Mouse (Mus musculus) bone marrow, adult 2 months (tissue): ENCODE measurements around the gene Cfap97.

ENCODE experiments used
- CTCF ChIP-seq: fragments of 200-500 bp; IDR thresholded peaks from 2 replicates; pipeline ENCODE4 v1.5.1; 2011; ENCODE audit warnings: low read length, control low read depth; ENCODE audit not compliant: control insufficient read depth, insufficient read depth
- POLR2A ChIP-seq: fragments of 200-500 bp; IDR thresholded peaks from 2 replicates; pipeline ENCODE4 v1.6.1; 2011; ENCODE audit warnings: low read depth, mild to moderate bottlenecking, control low read depth, low read length, borderline replicate concordance; ENCODE audit not compliant: control insufficient read depth

- TF ChIP-seq CTCF = no peak
- TF ChIP-seq POLR2A = no peak
Measured at GRCm38 (mm10) chr8:46208354-46208753, 56.8 kb downstream of the Cfap97 start.
